23 mouse cellular contexts compared by ENCODE assay signal in the genomic region with DNA sequence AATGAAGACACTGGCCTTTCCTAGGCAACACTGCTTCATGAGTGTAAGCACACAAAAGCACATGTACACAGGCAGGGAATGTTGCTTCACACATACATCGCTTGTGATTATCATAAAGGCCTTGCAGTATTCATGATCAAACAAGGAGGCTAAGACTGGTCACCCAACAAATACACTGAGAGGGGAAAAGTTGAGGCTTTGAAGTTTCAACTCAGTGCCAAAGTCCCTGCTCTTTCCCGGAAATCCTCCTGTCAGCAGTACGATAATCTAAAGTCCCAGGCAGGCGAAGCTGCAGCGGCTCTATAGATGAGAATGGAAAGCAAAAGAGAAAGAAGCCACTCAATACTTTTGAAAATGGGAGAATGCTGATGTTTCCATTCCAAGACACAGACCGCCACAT.
"Had no signal": no experiment of that assay in that cellular context is flagged by ENCODE, and none has a peak within 500 bp of the region (broad histone marks: within the 10 kb centered on the region; RNA-seq: fewer than 3 reads in every experiment).

No protein-coding gene starts in this region.

- H3K4me3 ChIP-seq: limb, embryonic 12.5 days; limb, embryonic 15.5 days; lung, embryonic 15.5 days; megakaryocyte, embryonic 14.5 days; midbrain, embryonic 10.5 days; midbrain, embryonic 15.5 days; neural tube, embryonic 12.5 days; neural tube, embryonic 15.5 days; stomach, embryonic 15.5 days had no signal

- H3K36me3 ChIP-seq: limb, embryonic 12.5 days; limb, embryonic 15.5 days; lung, embryonic 15.5 days; midbrain, embryonic 10.5 days; midbrain, embryonic 15.5 days; neural tube, embryonic 12.5 days; neural tube, embryonic 15.5 days; stomach, embryonic 15.5 days had no signal

- ATAC-seq: midbrain, embryonic 15.5 days had no signal

- H3K27ac ChIP-seq: limb, embryonic 12.5 days; limb, embryonic 15.5 days; liver, embryonic 14.5 days; lung, embryonic 15.5 days; midbrain, embryonic 10.5 days; midbrain, embryonic 15.5 days; neural tube, embryonic 12.5 days; neural tube, embryonic 15.5 days; stomach, embryonic 15.5 days had no signal

- H3K4me1 ChIP-seq: limb, embryonic 15.5 days; lung, embryonic 15.5 days; megakaryocyte, embryonic 14.5 days; midbrain, embryonic 15.5 days; neural tube, embryonic 12.5 days; neural tube, embryonic 15.5 days; stomach, embryonic 15.5 days had no signal

- DNase-seq: kidney, postnatal 10 days; kidney, postnatal 36 days; layer of hippocampus, postnatal 36 days; left cerebral cortex, postnatal 4 days; lung, adult 18-20 months; lung, postnatal 10 days; lung, postnatal 36 days; right cerebral cortex, adult 18-20 months; right cerebral cortex, postnatal 14 days; right cerebral cortex, postnatal 4 days; spleen, adult 18-20 months; thymus, adult 18-20 months; thymus, postnatal 36 days had no signal

- H3K9ac ChIP-seq: limb, embryonic 12.5 days; limb, embryonic 15.5 days; liver, embryonic 14.5 days; lung, embryonic 15.5 days; midbrain, embryonic 15.5 days; neural tube, embryonic 12.5 days; neural tube, embryonic 15.5 days; stomach, embryonic 15.5 days had no signal

- H3K27me3 ChIP-seq: limb, embryonic 12.5 days; limb, embryonic 15.5 days; lung, embryonic 15.5 days; megakaryocyte, embryonic 14.5 days; midbrain, embryonic 15.5 days; neural tube, embryonic 12.5 days; neural tube, embryonic 15.5 days; stomach, embryonic 15.5 days had no signal

- H3K4me2 ChIP-seq: limb, embryonic 12.5 days; limb, embryonic 15.5 days; lung, embryonic 15.5 days; midbrain, embryonic 15.5 days; neural tube, embryonic 12.5 days; neural tube, embryonic 15.5 days; stomach, embryonic 15.5 days had no signal

- H3K9me3 ChIP-seq: limb, embryonic 12.5 days; limb, embryonic 15.5 days; lung, embryonic 15.5 days; midbrain, embryonic 10.5 days; midbrain, embryonic 15.5 days; neural tube, embryonic 12.5 days; neural tube, embryonic 15.5 days; stomach, embryonic 15.5 days had no signal
